Mouse (Mus musculus): Measurements from ENCODE around the gene Arnt. TPM values are rescaled to one million over a fixed set of nuclear protein-coding genes. Genes with fewer than 3 reads are reported as not detected.

The Arnt gene
- 26.5 and 29.8 TPM in 2 replicates for polyA plus RNA-seq (2014; fragmentation: Nextera tagmentation; extraction: Ambion mirVana)

DNA sequence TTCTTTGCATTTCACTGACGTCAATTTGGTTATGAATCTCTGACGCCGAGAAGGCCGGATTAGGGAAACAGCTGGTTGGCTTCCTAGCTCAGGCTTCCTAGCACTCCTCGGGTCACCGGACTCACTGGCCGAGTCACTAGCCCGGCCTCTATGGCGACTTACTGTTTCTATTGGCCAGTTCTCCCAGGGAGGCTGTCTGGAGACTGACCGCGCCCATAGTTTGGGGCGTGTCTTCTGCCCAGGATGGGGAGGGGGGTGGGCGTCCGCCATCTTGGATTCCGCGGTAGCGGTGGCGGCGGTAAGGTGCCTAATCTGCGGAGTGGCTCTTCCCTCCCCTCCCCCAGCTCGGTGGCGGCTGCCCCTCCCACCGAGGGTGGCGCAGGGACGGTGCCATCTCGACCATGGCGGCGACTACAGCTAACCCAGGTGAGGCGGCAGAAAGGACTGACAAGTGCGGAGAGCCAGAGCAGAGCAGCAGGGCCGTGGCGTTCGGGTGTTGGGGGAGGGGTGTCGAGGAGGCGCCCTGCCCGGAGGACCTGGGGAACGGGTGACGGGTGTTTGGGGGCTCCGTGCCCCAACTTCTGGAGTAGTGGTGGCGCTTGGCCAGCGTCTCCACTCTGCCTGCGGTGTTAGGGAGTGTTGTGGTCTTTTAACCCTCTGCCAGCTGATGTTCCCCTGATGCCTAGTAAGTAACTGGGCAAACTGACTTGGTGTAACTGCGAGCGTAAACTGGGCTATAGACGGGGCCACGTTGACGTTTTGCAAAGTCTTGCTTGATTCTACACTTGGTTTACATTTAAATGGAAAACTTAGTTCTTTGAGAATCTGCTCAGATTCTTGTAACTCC lies at the start of gene Arnt:
TSS of gene Arnt (plus strand) at position 253 of the 847 bp plus-strand sequence.
- 0 out of 2 replicates have a peak, but pooled peaks cover 2% of the 10 kb centered on the region for H3K4me1 ChIP-seq (replicated peaks; ENCODE audit: control insufficient read depth, insufficient read depth, low read length)
- H3K9me3 ChIP-seq (ENCODE audit: control insufficient read depth, low read length) = no peaks in the 10 kb centered on the region
- H3K27me3 ChIP-seq (replicated peaks; ENCODE audit: control insufficient read depth, insufficient read depth, low read length) = no peaks in the 10 kb centered on the region
- DNase-seq (ENCODE audit: low spot score) (peak; percentile 95), ATAC-seq (replicated peaks; ENCODE audit: low FRiP score) (peak; percentile 99)
- H3K4me2 ChIP-seq = peak within 1 kb of the TSS; percentile 85
- peaks cover 9% of the 10 kb centered on the region; the same call in 1 of the 2 replicates for H3K36me3 ChIP-seq (ENCODE audit: control insufficient read depth, insufficient read depth, low read length)
- peak within 1 kb of the TSS; percentile 84 for H3K9ac ChIP-seq (ENCODE audit: low read depth, low read length)
- peak within 1 kb of the TSS; percentile 77 for H3K27ac ChIP-seq (ENCODE audit: low read depth, low read length)
- peak within 1 kb of the TSS; percentile 83 for H3K4me3 ChIP-seq (ENCODE audit: low read depth, low read length)
- WGBS = under 1% methylated on average over 47 of the region's 47 CpGs

DNA sequence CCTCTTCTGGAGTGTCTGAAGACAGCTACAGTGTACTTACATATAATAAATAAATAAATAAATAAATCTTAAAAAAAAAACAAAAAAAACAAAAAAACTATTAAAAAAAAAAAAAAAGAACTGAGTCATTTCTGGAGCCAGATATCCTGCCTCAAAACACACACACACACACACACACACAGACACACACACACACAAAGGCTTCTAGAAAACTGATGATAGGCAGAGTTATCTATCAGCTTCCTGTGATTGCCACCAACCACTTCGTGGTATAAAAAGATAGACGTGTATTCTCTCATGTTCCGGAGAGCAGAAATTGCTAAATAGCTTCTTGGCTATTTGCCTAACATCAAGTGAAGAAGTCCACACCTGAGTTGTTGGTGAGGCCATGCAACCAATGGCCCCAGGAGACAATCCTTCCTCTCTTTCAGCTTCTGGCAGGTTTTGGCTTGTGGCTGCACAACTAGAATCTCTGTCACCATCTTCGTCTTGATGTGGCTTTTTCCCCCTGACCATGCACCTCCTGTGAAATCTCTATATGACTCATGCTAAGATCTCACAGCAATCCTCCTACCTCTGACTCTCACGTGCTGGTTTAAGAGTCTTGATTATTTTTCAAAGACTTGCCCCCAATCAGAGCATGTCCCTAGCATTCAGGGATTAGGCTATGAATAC lies 48.6 kb upstream of the Arnt start:
- Histone ChIP-seq H3K9ac (ENCODE audit: low read depth, low read length) (no peak overlapping the region), H3K9me3 (ENCODE audit: control insufficient read depth, low read length) (no peaks in the 10 kb centered on the region), H3K27me3 (replicated peaks; ENCODE audit: control insufficient read depth, insufficient read depth, low read length) (no peaks in the 10 kb centered on the region), H3K4me1 (replicated peaks; ENCODE audit: control insufficient read depth, insufficient read depth, low read length) (no peaks in the 10 kb centered on the region), H3K36me3 (ENCODE audit: control insufficient read depth, insufficient read depth, low read length) (no peaks in the 10 kb centered on the region), H3K4me2 (no peak overlapping the region), H3K4me3 (ENCODE audit: low read depth, low read length) (no peak overlapping the region), H3K27ac (ENCODE audit: low read depth, low read length) (no peak overlapping the region)
- WGBS = 57% methylated on average over 5 of the region's 5 CpGs
- ATAC-seq (replicated peaks; ENCODE audit: low FRiP score) = no peak
- no peak for DNase-seq (ENCODE audit: low spot score)

DNA sequence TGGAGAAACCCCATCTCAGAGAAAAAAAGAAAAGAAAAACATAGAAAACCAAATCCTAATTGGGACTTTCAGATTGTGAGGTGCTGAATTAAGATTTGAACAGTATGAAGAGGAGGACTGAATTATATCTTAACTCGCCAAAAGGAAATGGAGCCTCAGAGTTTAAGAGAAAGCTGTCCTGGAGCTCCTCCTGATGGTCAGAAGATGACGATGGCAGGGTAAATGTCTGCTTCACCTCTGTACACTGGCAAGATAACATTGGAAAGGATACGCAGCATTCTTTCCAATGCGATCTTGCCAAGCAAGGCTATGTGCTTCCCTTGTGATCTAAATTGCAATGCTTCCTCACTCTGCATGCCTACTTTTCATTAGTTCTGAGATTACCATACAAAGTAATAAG lies 39.8 kb upstream of the Arnt start:
- Histone ChIP-seq H3K9me3 (ENCODE audit: control insufficient read depth, low read length) (no peaks in the 10 kb centered on the region), H3K4me3 (ENCODE audit: low read depth, low read length) (no peak overlapping the region), H3K4me1 (replicated peaks; ENCODE audit: control insufficient read depth, insufficient read depth, low read length) (no peaks in the 10 kb centered on the region), H3K27ac (ENCODE audit: low read depth, low read length) (no peak overlapping the region), H3K4me2 (no peak overlapping the region), H3K27me3 (replicated peaks; ENCODE audit: control insufficient read depth, insufficient read depth, low read length) (no peaks in the 10 kb centered on the region), H3K36me3 (ENCODE audit: control insufficient read depth, insufficient read depth, low read length) (no peaks in the 10 kb centered on the region), H3K9ac (ENCODE audit: low read depth, low read length) (no peak overlapping the region)
- 80% methylated on average over 4 of the region's 4 CpGs for WGBS
- DNase-seq (ENCODE audit: low spot score) (no peak), ATAC-seq (replicated peaks; ENCODE audit: low FRiP score) (no peak)

DNA sequence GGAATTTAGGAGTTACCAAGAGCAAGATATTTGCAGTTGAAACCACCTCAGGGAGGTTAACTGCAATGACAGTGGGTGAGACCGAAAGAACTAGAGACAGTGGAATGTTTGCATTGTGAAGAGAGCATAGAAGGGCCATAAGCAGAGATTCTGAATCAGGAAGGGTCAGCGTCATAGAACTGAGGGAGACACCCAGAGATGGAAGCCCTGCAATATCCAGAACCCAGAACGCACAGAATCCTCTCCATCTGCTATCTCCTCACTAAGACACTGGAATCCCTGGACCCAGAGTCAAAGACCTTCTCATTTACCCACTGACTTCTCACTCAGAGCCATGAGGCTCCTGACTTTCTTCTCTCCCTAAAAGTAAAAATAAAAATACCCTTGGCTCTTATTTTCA lies 31.4 kb upstream of the Arnt start, which contains the start of gene 4930558C23Rik:
TSS of gene 4930558C23Rik (minus strand) at position 101 of the 400 bp plus-strand sequence.
- no peak within 1 kb of the TSS for H3K9ac ChIP-seq (ENCODE audit: low read depth, low read length)
- H3K36me3 ChIP-seq (ENCODE audit: control insufficient read depth, insufficient read depth, low read length) = no peaks in the 10 kb centered on the region
- no peak within 1 kb of the TSS for H3K4me2 ChIP-seq
- no peaks in the 10 kb centered on the region for H3K4me1 ChIP-seq (replicated peaks; ENCODE audit: control insufficient read depth, insufficient read depth, low read length)
- WGBS = 80% methylated on average over 3 of the region's 3 CpGs
- no peaks in the 10 kb centered on the region for H3K9me3 ChIP-seq (ENCODE audit: control insufficient read depth, low read length)
- no peak within 1 kb of the TSS for H3K4me3 ChIP-seq (ENCODE audit: low read depth, low read length)
- H3K27me3 ChIP-seq (replicated peaks; ENCODE audit: control insufficient read depth, insufficient read depth, low read length) = no peaks in the 10 kb centered on the region
- H3K27ac ChIP-seq (ENCODE audit: low read depth, low read length) = no peak within 1 kb of the TSS
- no peak for DNase-seq (ENCODE audit: low spot score)
- ATAC-seq (replicated peaks; ENCODE audit: low FRiP score) = no peak

DNA sequence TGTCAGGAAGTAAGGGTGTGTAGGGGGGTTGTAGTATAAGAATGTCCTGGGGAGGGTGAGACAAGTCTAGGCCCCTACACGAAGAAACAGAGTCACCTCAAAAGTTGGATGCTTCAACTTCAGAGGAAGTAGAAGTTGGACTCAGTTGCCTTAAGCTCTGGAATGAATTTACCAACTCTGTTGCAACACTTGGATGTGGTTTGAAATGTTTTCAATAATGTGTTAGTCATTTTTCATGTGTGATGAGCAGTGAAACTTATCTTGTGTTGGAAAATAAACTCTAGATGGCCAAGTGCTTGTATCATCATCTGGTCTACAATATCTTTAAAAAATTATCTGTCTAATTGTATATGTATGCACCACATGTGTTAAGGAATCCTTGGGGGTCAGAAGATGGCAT lies 26.5 kb upstream of the Arnt start:
- H3K27me3 ChIP-seq (replicated peaks; ENCODE audit: control insufficient read depth, insufficient read depth, low read length) = no peaks in the 10 kb centered on the region
- no peaks in the 10 kb centered on the region for H3K4me1 ChIP-seq (replicated peaks; ENCODE audit: control insufficient read depth, insufficient read depth, low read length)
- no peak for ATAC-seq (replicated peaks; ENCODE audit: low FRiP score)
- H3K9ac ChIP-seq (ENCODE audit: low read depth, low read length) = no peak overlapping the region
- WGBS = 78% methylated on average over 1 of the region's 1 CpGs
- no peak for DNase-seq (ENCODE audit: low spot score)
- no peak overlapping the region for H3K4me2 ChIP-seq
- no peak overlapping the region for H3K27ac ChIP-seq (ENCODE audit: low read depth, low read length)
- no peaks in the 10 kb centered on the region for H3K36me3 ChIP-seq (ENCODE audit: control insufficient read depth, insufficient read depth, low read length)
- no peaks in the 10 kb centered on the region for H3K9me3 ChIP-seq (ENCODE audit: control insufficient read depth, low read length)
- H3K4me3 ChIP-seq (ENCODE audit: low read depth, low read length) = no peak overlapping the region

DNA sequence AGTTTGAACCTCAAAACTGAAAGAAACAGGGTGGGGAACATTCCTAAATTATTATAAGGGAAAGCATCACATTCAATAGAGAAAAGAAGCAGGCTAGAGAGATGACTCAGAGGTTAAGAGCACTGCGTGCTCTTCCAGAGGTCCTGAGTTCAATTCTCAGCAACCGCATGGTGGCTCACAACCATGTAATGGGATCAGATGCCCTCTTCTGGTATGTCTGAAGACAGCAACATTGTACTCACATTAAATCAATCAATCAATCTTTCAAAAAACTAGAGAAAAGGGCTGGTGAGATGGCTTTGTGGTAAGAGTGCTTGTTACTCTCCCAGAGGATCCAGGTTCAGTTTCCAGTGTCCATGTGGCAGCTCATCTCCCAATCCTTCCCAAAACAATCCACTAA lies 25.3 kb upstream of the Arnt start:
- Histone ChIP-seq H3K4me2 (no peak overlapping the region), H3K4me3 (ENCODE audit: low read depth, low read length) (no peak overlapping the region), H3K27me3 (replicated peaks; ENCODE audit: control insufficient read depth, insufficient read depth, low read length) (no peaks in the 10 kb centered on the region), H3K9ac (ENCODE audit: low read depth, low read length) (no peak overlapping the region), H3K36me3 (ENCODE audit: control insufficient read depth, insufficient read depth, low read length) (no peaks in the 10 kb centered on the region), H3K9me3 (ENCODE audit: control insufficient read depth, low read length) (no peaks in the 10 kb centered on the region), H3K4me1 (replicated peaks; ENCODE audit: control insufficient read depth, insufficient read depth, low read length) (no peaks in the 10 kb centered on the region), H3K27ac (ENCODE audit: low read depth, low read length) (no peak overlapping the region)
- WGBS = 84% methylated on average over 2 of the region's 2 CpGs
- no peak for ATAC-seq (replicated peaks; ENCODE audit: low FRiP score)
- no peak for DNase-seq (ENCODE audit: low spot score)

DNA sequence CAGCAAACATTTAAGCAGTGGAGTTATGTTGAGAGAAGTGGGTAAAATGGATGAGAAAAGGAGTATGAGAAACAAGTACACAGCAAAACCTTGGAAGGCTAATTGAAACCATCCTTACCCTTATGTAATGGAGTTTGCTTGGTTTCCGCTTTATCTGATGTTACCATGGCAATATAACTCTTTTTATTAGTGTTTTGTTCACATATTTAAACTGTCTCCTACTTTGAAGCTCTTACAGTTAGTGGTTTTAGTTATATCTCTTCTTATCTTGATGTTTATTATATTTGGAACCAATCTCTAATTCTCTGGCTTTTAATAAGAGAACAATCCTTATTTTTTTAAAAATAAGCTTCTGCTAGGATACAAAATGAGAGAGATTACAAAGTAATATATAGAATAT lies 21.9 kb upstream of the Arnt start:
- Histone ChIP-seq H3K36me3 (ENCODE audit: control insufficient read depth, insufficient read depth, low read length) (no peaks in the 10 kb centered on the region), H3K27me3 (replicated peaks; ENCODE audit: control insufficient read depth, insufficient read depth, low read length) (no peaks in the 10 kb centered on the region), H3K4me2 (no peak overlapping the region), H3K27ac (ENCODE audit: low read depth, low read length) (no peak overlapping the region), H3K4me3 (ENCODE audit: low read depth, low read length) (no peak overlapping the region), H3K9ac (ENCODE audit: low read depth, low read length) (no peak overlapping the region), H3K9me3 (ENCODE audit: control insufficient read depth, low read length) (no peaks in the 10 kb centered on the region), H3K4me1 (replicated peaks; ENCODE audit: control insufficient read depth, insufficient read depth, low read length) (no peaks in the 10 kb centered on the region)
- no peak for DNase-seq (ENCODE audit: low spot score)
- 68% methylated on average over 1 of the region's 1 CpGs for WGBS
- no peak for ATAC-seq (replicated peaks; ENCODE audit: low FRiP score)

DNA sequence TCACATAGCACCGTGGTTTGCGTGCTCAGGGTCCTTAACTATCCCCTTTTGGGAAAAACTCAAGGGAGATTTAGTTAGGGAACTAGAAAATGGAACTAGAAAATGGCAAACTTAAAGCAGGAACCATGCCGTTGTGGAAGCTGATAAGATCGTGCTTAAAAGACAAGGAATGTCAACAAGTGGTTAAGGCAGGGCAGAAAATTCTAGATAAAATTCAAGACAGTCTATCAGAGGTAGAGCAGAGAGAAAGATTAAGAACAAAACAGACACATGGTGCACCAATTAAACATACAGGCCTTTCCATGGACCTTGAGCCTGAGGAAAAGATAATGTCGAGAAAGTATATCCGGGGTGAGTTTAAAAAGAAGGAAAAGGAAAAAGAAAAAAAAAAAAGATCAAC lies 16.3 kb upstream of the Arnt start:
- Histone ChIP-seq H3K4me1 (replicated peaks; ENCODE audit: control insufficient read depth, insufficient read depth, low read length) (no peaks in the 10 kb centered on the region), H3K9ac (ENCODE audit: low read depth, low read length) (no peak overlapping the region), H3K9me3 (ENCODE audit: control insufficient read depth, low read length) (0 out of 2 replicates have a peak, but pooled peaks cover 4% of the 10 kb centered on the region), H3K27me3 (replicated peaks; ENCODE audit: control insufficient read depth, insufficient read depth, low read length) (no peaks in the 10 kb centered on the region), H3K27ac (ENCODE audit: low read depth, low read length) (no peak overlapping the region), H3K4me2 (no peak overlapping the region), H3K4me3 (ENCODE audit: low read depth, low read length) (no peak overlapping the region), H3K36me3 (ENCODE audit: control insufficient read depth, insufficient read depth, low read length) (no peaks in the 10 kb centered on the region)
- ATAC-seq (replicated peaks; ENCODE audit: low FRiP score) (no peak), DNase-seq (ENCODE audit: low spot score) (no peak)
- WGBS = 80% methylated on average over 6 of the region's 6 CpGs
